Mouse (Mus musculus) G1E (cell line): Measurements from ENCODE around the gene Prrx1.

Experiments
- CTCF ChIP-seq: IDR thresholded peaks from 2 replicates; pipeline ENCODE4 v1.5.1; 2012; ENCODE audit warnings: low read depth, low read length, inconsistent platforms, mixed read lengths
- GATA1 ChIP-seq: IDR thresholded peaks from 2 replicates; pipeline ENCODE4 v1.6.1; 2012; ENCODE audit warnings: borderline replicate concordance, low read length, inconsistent platforms, mixed read lengths
- GATA2 ChIP-seq: IDR thresholded peaks from 2 replicates; pipeline ENCODE4 v1.6.1; 2012; ENCODE audit warnings: low read depth, low read length, inconsistent platforms, borderline replicate concordance
- TAL1 ChIP-seq: conservative IDR thresholded peaks from 2 replicates; pipeline ENCODE4 v1.6.1; 2012; ENCODE audit warnings: low read depth, low read length, inconsistent platforms, mixed read lengths

GRCm38 (mm10) chr1:163221767-163222166, 91.7 kb downstream of the Prrx1 start:
- no peak for TF ChIP-seq CTCF
- no peak for TF ChIP-seq TAL1
- no peak for TF ChIP-seq GATA1
- TF ChIP-seq GATA2, result no peak
